Mouse (Mus musculus): ENCODE data around the gene Ccdc120. TPM values are rescaled to one million over a fixed set of nuclear protein-coding genes. Genes with fewer than 3 reads are reported as not detected.

The Ccdc120 gene
- total and polyA plus RNA-seq, 2 experiments from 2014 or later, result 0.92 to 1.8 TPM

DNA sequence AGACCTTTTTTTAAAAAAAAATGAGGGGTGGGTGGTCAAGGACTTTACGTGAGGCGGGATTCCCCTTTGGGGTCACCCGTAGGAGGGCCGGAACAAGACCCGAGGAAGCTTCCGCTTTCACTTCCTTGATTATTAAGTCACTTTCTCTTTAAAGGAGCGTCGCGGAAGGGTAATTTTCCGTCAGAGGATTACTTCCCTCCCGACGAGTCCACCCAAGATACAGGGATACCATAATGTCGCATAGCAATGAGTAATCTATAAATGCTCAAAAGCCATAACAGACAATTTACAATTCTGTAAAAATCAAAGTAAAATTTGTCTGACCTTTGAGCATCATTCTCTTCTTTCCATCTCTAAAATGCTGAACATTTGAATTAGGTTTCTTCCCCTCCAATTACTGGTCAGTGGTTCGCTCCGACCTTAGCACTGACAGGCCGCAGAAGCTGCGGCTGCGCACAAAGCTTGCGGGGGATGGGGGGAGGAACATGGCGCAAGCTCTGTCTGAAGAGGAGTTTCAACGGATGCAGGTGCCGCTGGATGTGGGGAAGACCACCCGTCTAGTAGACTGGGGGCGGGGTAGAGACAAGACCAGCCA, 38.9 kb upstream of the Ccdc120 start, which contains the start of gene Gripap1:
Gripap1 (plus strand) TSS at position 224 of the 595 bp plus-strand sequence.
- H3K4me3 ChIP-seq (ENCODE audit: low read depth, low read length), result peak within 1 kb of the TSS; percentile 62
- peak within 1 kb of the TSS; percentile 66; the same call in 1 of the 2 replicates for H3K9ac ChIP-seq (replicated peaks; ENCODE audit: low read depth, low read length)
- peak within 1 kb of the TSS; percentile 66 for H3K4me2 ChIP-seq (ENCODE audit: low read depth, low read length)
- H3K27me3 ChIP-seq (ENCODE audit: control insufficient read depth, insufficient read depth, low read length), result no peaks in the 10 kb centered on the region
- DNase-seq (ENCODE audit: low spot score) (peak; percentile 89), ATAC-seq (ENCODE audit: insufficient read depth, low read depth) (peak; percentile 84)
- TF ChIP-seq EP300 (IDR thresholded peaks at IDR 0.05; ENCODE audit: low read depth), result no peak
- no peak for TF ChIP-seq CTCF (IDR thresholded peaks at IDR 0.05; ENCODE audit: low read depth)
- peak within 1 kb of the TSS; percentile 43; the same call in 1 of the 2 replicates for H3K27ac ChIP-seq (ENCODE audit: low read depth)
- 18% methylated on average over 24 of the region's 24 CpGs for WGBS
- no peaks in the 10 kb centered on the region for H3K9me3 ChIP-seq (replicated peaks; ENCODE audit: control insufficient read depth, low read length)
- no peaks in the 10 kb centered on the region for H3K36me3 ChIP-seq (replicated peaks; ENCODE audit: control insufficient read depth, insufficient read depth, low read length)
- H3K4me1 ChIP-seq (ENCODE audit: control insufficient read depth, insufficient read depth), result 0 out of 2 replicates have a peak, but pooled peaks cover 6% of the 10 kb centered on the region

DNA sequence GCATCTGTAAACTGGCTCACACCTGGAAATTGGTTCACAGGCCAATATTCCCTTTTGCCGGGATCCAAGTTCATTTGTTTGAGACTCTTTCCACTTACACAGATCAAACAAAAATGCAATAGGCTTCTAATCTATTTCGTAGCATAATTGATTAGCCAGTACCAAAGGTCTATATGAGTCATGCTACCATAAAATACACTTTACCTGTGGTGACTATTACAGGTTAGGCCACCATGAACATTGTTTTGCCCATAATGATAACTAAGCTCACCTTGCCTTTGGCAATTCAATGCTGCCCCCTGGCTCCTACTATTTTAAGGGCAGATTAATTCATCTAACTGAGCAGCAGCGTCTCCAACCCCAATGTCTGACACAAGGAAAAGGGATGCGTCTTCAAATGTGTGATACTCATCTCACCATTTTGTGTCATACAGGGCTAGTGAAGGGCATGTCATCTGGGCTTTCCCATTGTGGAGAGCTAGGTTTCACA, 31.9 kb upstream of the Ccdc120 start:
- ATAC-seq (ENCODE audit: insufficient read depth, low read depth), result no peak
- no peaks in the 10 kb centered on the region for H3K4me1 ChIP-seq (ENCODE audit: control insufficient read depth, insufficient read depth)
- no peak overlapping the region for H3K9ac ChIP-seq (replicated peaks; ENCODE audit: low read depth, low read length)
- no peaks in the 10 kb centered on the region for H3K36me3 ChIP-seq (replicated peaks; ENCODE audit: control insufficient read depth, insufficient read depth, low read length)
- H3K4me3 ChIP-seq (ENCODE audit: low read depth, low read length), result no peak overlapping the region
- H3K4me2 ChIP-seq (ENCODE audit: low read depth, low read length), result no peak overlapping the region
- WGBS, result 67% methylated on average over 4 of the region's 4 CpGs
- no peaks in the 10 kb centered on the region for H3K27me3 ChIP-seq (ENCODE audit: control insufficient read depth, insufficient read depth, low read length)
- DNase-seq (ENCODE audit: low spot score), result no peak
- H3K9me3 ChIP-seq (replicated peaks; ENCODE audit: control insufficient read depth, low read length), result no peaks in the 10 kb centered on the region
- TF ChIP-seq CTCF (IDR thresholded peaks at IDR 0.05; ENCODE audit: low read depth), result no peak
- no peak for TF ChIP-seq EP300 (IDR thresholded peaks at IDR 0.05; ENCODE audit: low read depth)
- H3K27ac ChIP-seq (ENCODE audit: low read depth), result no peak overlapping the region

DNA sequence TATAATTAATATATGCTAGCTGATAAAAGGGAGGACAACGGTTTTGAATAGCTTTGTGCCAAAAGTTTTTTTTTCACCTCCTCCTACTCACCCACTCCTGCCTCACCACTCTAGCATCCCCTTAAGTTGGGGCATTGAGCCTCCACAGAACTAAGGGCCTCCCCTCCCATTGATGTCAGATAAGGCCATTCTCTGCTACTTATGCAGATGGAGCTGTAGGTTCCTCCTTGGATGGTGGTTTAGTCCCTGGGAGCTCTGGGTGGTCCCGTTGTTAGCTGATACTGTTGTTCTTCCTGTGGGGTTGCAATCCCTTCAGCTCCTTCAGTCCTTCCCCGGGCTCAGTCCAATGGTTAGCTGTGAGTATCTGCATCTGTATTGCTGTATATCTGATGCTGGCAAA, 28.6 kb upstream of the Ccdc120 start:
- no peak for ATAC-seq (ENCODE audit: insufficient read depth, low read depth)
- H3K9me3 ChIP-seq (replicated peaks; ENCODE audit: control insufficient read depth, low read length), result no peaks in the 10 kb centered on the region
- DNase-seq (ENCODE audit: low spot score), result no peak
- TF ChIP-seq CTCF (IDR thresholded peaks at IDR 0.05; ENCODE audit: low read depth), result no peak
- no peak for TF ChIP-seq EP300 (IDR thresholded peaks at IDR 0.05; ENCODE audit: low read depth)
- 11% methylated on average over 3 of the region's 3 CpGs for WGBS
- no peaks in the 10 kb centered on the region for H3K4me1 ChIP-seq (ENCODE audit: control insufficient read depth, insufficient read depth)
- H3K4me3 ChIP-seq (ENCODE audit: low read depth, low read length), result no peak overlapping the region
- no peak overlapping the region for H3K27ac ChIP-seq (ENCODE audit: low read depth)
- no peak overlapping the region for H3K9ac ChIP-seq (replicated peaks; ENCODE audit: low read depth, low read length)
- 0 out of 2 replicates have a peak, but pooled peaks cover 2% of the 10 kb centered on the region for H3K36me3 ChIP-seq (replicated peaks; ENCODE audit: control insufficient read depth, insufficient read depth, low read length)
- H3K4me2 ChIP-seq (ENCODE audit: low read depth, low read length), result no peak overlapping the region
- no peaks in the 10 kb centered on the region for H3K27me3 ChIP-seq (ENCODE audit: control insufficient read depth, insufficient read depth, low read length)

DNA sequence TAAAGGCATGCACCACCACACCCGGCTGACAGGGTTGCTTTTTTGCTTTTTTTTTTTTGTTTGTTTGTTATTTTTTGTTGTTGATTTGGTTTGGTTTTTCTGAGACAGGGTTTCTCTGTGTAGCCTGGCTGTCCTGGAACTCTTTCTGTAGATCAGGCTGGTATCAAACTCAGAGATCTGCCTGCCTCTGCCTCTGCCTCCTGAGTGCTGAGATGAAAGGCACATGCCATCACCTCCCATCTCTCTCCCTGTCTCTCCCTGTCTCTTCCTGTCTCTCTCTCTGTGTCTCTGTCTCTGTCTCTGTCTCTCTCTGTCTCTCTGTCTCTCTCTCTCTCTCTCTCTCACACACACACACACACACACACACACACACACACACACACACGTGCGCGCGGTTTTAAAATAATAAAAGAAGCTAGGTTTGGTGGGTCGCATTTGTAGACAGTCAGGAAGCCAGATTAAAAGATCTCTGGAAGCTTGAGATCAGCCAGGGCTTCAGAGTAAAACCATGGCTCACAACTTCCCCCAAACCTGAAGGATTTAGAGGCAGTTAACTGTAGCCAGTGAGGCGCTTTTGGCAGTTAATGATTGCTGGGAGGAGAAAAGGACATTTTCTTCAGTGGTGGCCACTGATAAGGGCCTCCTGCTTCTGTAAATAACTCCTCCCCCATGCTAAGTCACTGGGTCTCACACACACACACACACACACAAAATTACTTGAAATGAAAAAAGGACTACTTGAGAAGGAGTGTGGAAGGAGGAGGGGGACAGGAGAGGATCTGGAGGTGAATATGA, 27.9 kb upstream of the Ccdc120 start:
- Histone ChIP-seq H3K4me1 (ENCODE audit: control insufficient read depth, insufficient read depth) (no peaks in the 10 kb centered on the region), H3K27me3 (ENCODE audit: control insufficient read depth, insufficient read depth, low read length) (no peaks in the 10 kb centered on the region), H3K4me2 (ENCODE audit: low read depth, low read length) (no peak overlapping the region), H3K27ac (ENCODE audit: low read depth) (no peak overlapping the region), H3K9ac (replicated peaks; ENCODE audit: low read depth, low read length) (no peak overlapping the region), H3K4me3 (ENCODE audit: low read depth, low read length) (no peak overlapping the region), H3K36me3 (replicated peaks; ENCODE audit: control insufficient read depth, insufficient read depth, low read length) (peaks cover 8% of the 10 kb centered on the region; the same call in 1 of the 2 replicates), H3K9me3 (replicated peaks; ENCODE audit: control insufficient read depth, low read length) (no peaks in the 10 kb centered on the region)
- DNase-seq (ENCODE audit: low spot score), result no peak
- ATAC-seq (ENCODE audit: insufficient read depth, low read depth), result no peak
- no peak for TF ChIP-seq CTCF (IDR thresholded peaks at IDR 0.05; ENCODE audit: low read depth)
- no peak for TF ChIP-seq EP300 (IDR thresholded peaks at IDR 0.05; ENCODE audit: low read depth)
- 61% methylated on average over 7 of the region's 7 CpGs for WGBS

DNA sequence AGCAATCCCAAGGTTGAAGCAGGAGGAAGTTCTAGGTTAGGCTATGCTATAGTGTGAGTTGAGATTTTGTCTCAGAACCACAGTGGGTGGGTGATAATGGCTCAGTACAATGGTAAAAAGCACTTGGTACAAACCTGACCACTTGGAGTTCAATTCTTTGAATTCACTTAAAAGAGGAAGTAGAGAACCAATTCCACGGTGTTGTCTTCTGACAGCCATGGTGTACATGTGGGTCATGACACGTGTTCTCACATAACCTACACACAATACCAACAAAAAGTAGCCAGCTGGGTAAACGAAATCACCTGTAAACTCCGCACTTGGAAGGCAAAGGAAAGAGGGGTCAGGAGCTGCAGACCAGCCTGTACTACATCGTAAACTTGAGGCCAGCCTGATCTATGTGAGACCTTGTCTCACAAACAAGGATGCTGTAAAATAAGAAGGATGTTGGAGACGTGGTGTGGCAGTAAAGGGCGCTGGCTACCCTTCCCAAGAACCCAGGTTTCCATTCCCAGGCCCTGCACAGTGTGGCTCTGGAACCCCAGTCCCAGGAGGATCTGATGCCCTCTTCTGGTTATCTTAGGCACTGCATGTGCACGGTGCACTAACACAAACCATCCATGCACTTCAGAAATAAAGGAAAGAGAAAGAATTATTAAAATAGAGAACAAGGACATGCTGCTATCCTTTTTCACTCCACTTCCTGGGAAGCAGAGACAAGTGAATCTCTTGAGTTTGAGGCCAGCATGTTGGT, 25.8 kb upstream of the Ccdc120 start:
- Histone ChIP-seq H3K27ac (ENCODE audit: low read depth) (no peak overlapping the region), H3K27me3 (ENCODE audit: control insufficient read depth, insufficient read depth, low read length) (no peaks in the 10 kb centered on the region), H3K9me3 (replicated peaks; ENCODE audit: control insufficient read depth, low read length) (no peaks in the 10 kb centered on the region), H3K4me2 (ENCODE audit: low read depth, low read length) (no peak overlapping the region), H3K36me3 (replicated peaks; ENCODE audit: control insufficient read depth, insufficient read depth, low read length) (peaks cover 16% of the 10 kb centered on the region; the same call in 1 of the 2 replicates), H3K9ac (replicated peaks; ENCODE audit: low read depth, low read length) (no peak overlapping the region), H3K4me3 (ENCODE audit: low read depth, low read length) (no peak overlapping the region), H3K4me1 (ENCODE audit: control insufficient read depth, insufficient read depth) (no peaks in the 10 kb centered on the region)
- 47% methylated on average over 8 of the region's 8 CpGs for WGBS
- DNase-seq (ENCODE audit: low spot score) (no peak), ATAC-seq (ENCODE audit: insufficient read depth, low read depth) (no peak; the same call in 1 of the 2 replicates)
- TF ChIP-seq EP300 (IDR thresholded peaks at IDR 0.05; ENCODE audit: low read depth) (no peak), CTCF (IDR thresholded peaks at IDR 0.05; ENCODE audit: low read depth) (peak; percentile 64)
